Mouse (Mus musculus) small intestine, adult 2 months (tissue): ENCODE results near the gene Dnajc5.

Source experiments
- CTCF ChIP-seq: fragments of 200-500 bp; IDR thresholded peaks from 2 replicates; pipeline ENCODE4 v1.5.1; 2012; ENCODE audit warnings: low read depth, mild to moderate bottlenecking, control low read depth, inconsistent platforms, low read length, moderate library complexity, mixed read lengths; ENCODE audit not compliant: insufficient replicate concordance, insufficient read length; ENCODE audit errors: extremely low read depth
- POLR2A ChIP-seq: fragments of 200-500 bp; IDR thresholded peaks from 2 replicates; pipeline ENCODE4 v1.6.1; 2012; ENCODE audit warnings: low read depth, mild to moderate bottlenecking, control low read depth, inconsistent platforms, low read length, moderate library complexity

DNA sequence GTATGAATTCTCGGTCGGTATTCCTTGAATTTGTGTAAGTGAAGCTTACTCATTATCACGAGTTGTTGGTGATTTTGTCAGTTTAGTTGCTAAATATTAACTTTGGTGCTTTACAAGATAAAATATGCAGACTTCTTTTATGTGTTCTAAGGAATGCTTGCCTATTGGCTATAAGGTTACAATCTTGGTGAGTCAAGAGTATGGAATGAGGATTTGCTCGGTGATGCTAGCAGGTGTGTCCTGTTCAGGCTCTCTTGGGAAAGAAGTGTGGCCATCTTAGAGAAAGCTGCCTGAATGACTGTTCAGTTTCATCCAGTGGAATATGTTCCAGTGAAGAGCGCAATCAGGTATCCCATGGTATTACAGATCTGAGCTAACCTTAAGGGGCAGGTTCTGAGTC, 5.2 kb downstream of the Dnajc5 start:
- no peak for TF ChIP-seq POLR2A
- TF ChIP-seq CTCF = no peak
